Mouse (Mus musculus): ENCODE results near the gene Sit1. TPM values are rescaled to one million over a fixed set of nuclear protein-coding genes. Genes with fewer than 3 reads are reported as not detected.

Sit1 gene
- not detected in 2 replicates for polyA plus RNA-seq (2015; fragmentation: Nextera tagmentation; extraction: Ambion mirVana)

- ATAC-seq (ENCODE audit: low FRiP score, low TSS enrichment) = no peak
- Histone ChIP-seq H3K27ac (replicated peaks) (no peak within 1 kb of the TSS), H3K4me3 (ENCODE audit: low read depth, low read length) (no peak within 1 kb of the TSS), H3K9ac (ENCODE audit: low read length) (no peak within 1 kb of the TSS), H3K36me3 (ENCODE audit: control insufficient read depth, insufficient read depth, low read length) (no peaks in the 10 kb centered on the region), H3K27me3 (ENCODE audit: control insufficient read depth, insufficient read depth, low read length) (no peaks in the 10 kb centered on the region), H3K4me2 (replicated peaks; ENCODE audit: low read depth) (no peak within 1 kb of the TSS), H3K9me3 (ENCODE audit: control insufficient read depth, low read length) (no peaks in the 10 kb centered on the region), H3K4me1 (replicated peaks; ENCODE audit: control insufficient read depth, insufficient read depth) (no peaks in the 10 kb centered on the region)
- WGBS = 53% methylated on average over 12 of the region's 12 CpGs
- TF ChIP-seq EP300 (optimal IDR thresholded peaks at IDR 0.05) = no peak
- TF ChIP-seq CTCF (IDR thresholded peaks at IDR 0.05; ENCODE audit: low read depth) = no peak
- DNase-seq (ENCODE audit: low spot score) = no peak
Measured at GRCm38 (mm10) chr4:43483535-43484091, at the start of gene Sit1. Gene Sit1, minus strand, starts transcription at chr4:43483734.

- H3K36me3 ChIP-seq (ENCODE audit: control insufficient read depth, insufficient read depth, low read length) = peaks cover 61% of the 10 kb centered on the region
- DNase-seq (ENCODE audit: low spot score) = no peak
- H3K4me3 ChIP-seq (ENCODE audit: low read depth, low read length) = no peak overlapping the region
- TF ChIP-seq CTCF (IDR thresholded peaks at IDR 0.05; ENCODE audit: low read depth) = no peak
- no peak for TF ChIP-seq EP300 (optimal IDR thresholded peaks at IDR 0.05)
- no peak for ATAC-seq (ENCODE audit: low FRiP score, low TSS enrichment)
- no peaks in the 10 kb centered on the region for H3K9me3 ChIP-seq (ENCODE audit: control insufficient read depth, low read length)
- 91% methylated on average over 9 of the region's 9 CpGs for WGBS
- no peak overlapping the region for H3K27ac ChIP-seq (replicated peaks)
- no peaks in the 10 kb centered on the region for H3K4me1 ChIP-seq (replicated peaks; ENCODE audit: control insufficient read depth, insufficient read depth)
- no peak overlapping the region for H3K4me2 ChIP-seq (replicated peaks; ENCODE audit: low read depth)
- H3K27me3 ChIP-seq (ENCODE audit: control insufficient read depth, insufficient read depth, low read length) = no peaks in the 10 kb centered on the region
- H3K9ac ChIP-seq (ENCODE audit: low read length) = no peak overlapping the region
Measured at GRCm38 (mm10) chr4:43533270-43533669, 49.7 kb upstream of the Sit1 start.

- WGBS = 10% methylated on average over 7 of the region's 7 CpGs
- no peak overlapping the region for H3K4me3 ChIP-seq (ENCODE audit: low read depth, low read length)
- TF ChIP-seq CTCF (IDR thresholded peaks at IDR 0.05; ENCODE audit: low read depth) (peak; percentile 91), EP300 (optimal IDR thresholded peaks at IDR 0.05) (no peak)
- H3K9ac ChIP-seq (ENCODE audit: low read length) = no peak overlapping the region
- H3K27ac ChIP-seq (replicated peaks) = 0 out of 2 replicates have a peak overlapping the region, but pooled peaks have one; percentile 53
- no peak overlapping the region for H3K4me2 ChIP-seq (replicated peaks; ENCODE audit: low read depth)
- peak; percentile 48 for ATAC-seq (ENCODE audit: low FRiP score, low TSS enrichment)
- no peaks in the 10 kb centered on the region for H3K4me1 ChIP-seq (replicated peaks; ENCODE audit: control insufficient read depth, insufficient read depth)
- DNase-seq (ENCODE audit: low spot score) = peak; percentile 86
- no peaks in the 10 kb centered on the region for H3K9me3 ChIP-seq (ENCODE audit: control insufficient read depth, low read length)
- no peaks in the 10 kb centered on the region for H3K27me3 ChIP-seq (ENCODE audit: control insufficient read depth, insufficient read depth, low read length)
- H3K36me3 ChIP-seq (ENCODE audit: control insufficient read depth, insufficient read depth, low read length) = peaks cover 42% of the 10 kb centered on the region
Measured at GRCm38 (mm10) chr4:43530581-43530980, 47.0 kb upstream of the Sit1 start.

GRCm38 (mm10) chr4:43530081-43530501, 46.6 kb upstream of the Sit1 start:
- WGBS = 39% methylated on average over 8 of the region's 8 CpGs
- no peaks in the 10 kb centered on the region for H3K4me1 ChIP-seq (replicated peaks; ENCODE audit: control insufficient read depth, insufficient read depth)
- H3K9ac ChIP-seq (ENCODE audit: low read length) = no peak overlapping the region

GRCm38 (mm10) chr4:43528487-43528886, 45.0 kb upstream of the Sit1 start:
- H3K4me3 ChIP-seq (ENCODE audit: low read depth, low read length) = no peak overlapping the region
- H3K9me3 ChIP-seq (ENCODE audit: control insufficient read depth, low read length) = no peaks in the 10 kb centered on the region
- TF ChIP-seq EP300 (optimal IDR thresholded peaks at IDR 0.05) (no peak), CTCF (IDR thresholded peaks at IDR 0.05; ENCODE audit: low read depth) (peak; percentile 50)
- no peak overlapping the region for H3K4me2 ChIP-seq (replicated peaks; ENCODE audit: low read depth)
- peaks cover 24% of the 10 kb centered on the region for H3K36me3 ChIP-seq (ENCODE audit: control insufficient read depth, insufficient read depth, low read length)
- H3K9ac ChIP-seq (ENCODE audit: low read length) = no peak overlapping the region
- DNase-seq (ENCODE audit: low spot score) (no peak), ATAC-seq (ENCODE audit: low FRiP score, low TSS enrichment) (no peak)
- H3K27me3 ChIP-seq (ENCODE audit: control insufficient read depth, insufficient read depth, low read length) = no peaks in the 10 kb centered on the region
- WGBS = 81% methylated on average over 9 of the region's 9 CpGs
- H3K27ac ChIP-seq (replicated peaks) = no peak overlapping the region
- H3K4me1 ChIP-seq (replicated peaks; ENCODE audit: control insufficient read depth, insufficient read depth) = no peaks in the 10 kb centered on the region

More at GRCm38 (mm10) chr4:43530081-43530501, 46.6 kb upstream of the Sit1 start:
- no peak overlapping the region for H3K4me3 ChIP-seq (ENCODE audit: low read depth, low read length)
- ATAC-seq (ENCODE audit: low FRiP score, low TSS enrichment) (peak; percentile 21; the same call in 1 of the 2 replicates), DNase-seq (ENCODE audit: low spot score) (no peak)
- peaks cover 37% of the 10 kb centered on the region for H3K36me3 ChIP-seq (ENCODE audit: control insufficient read depth, insufficient read depth, low read length)
- no peaks in the 10 kb centered on the region for H3K9me3 ChIP-seq (ENCODE audit: control insufficient read depth, low read length)
- no peaks in the 10 kb centered on the region for H3K27me3 ChIP-seq (ENCODE audit: control insufficient read depth, insufficient read depth, low read length)
- H3K27ac ChIP-seq (replicated peaks) = peak overlapping the region; percentile 53; the same call in 1 of the 2 replicates
- no peak for TF ChIP-seq CTCF (IDR thresholded peaks at IDR 0.05; ENCODE audit: low read depth)
- TF ChIP-seq EP300 (optimal IDR thresholded peaks at IDR 0.05) = no peak
- no peak overlapping the region for H3K4me2 ChIP-seq (replicated peaks; ENCODE audit: low read depth)

GRCm38 (mm10) chr4:43527880-43528279, 44.3 kb upstream of the Sit1 start:
- Histone ChIP-seq H3K9ac (ENCODE audit: low read length) (no peak overlapping the region), H3K9me3 (ENCODE audit: control insufficient read depth, low read length) (no peaks in the 10 kb centered on the region), H3K27ac (replicated peaks) (no peak overlapping the region), H3K4me1 (replicated peaks; ENCODE audit: control insufficient read depth, insufficient read depth) (no peaks in the 10 kb centered on the region), H3K4me3 (ENCODE audit: low read depth, low read length) (no peak overlapping the region), H3K36me3 (ENCODE audit: control insufficient read depth, insufficient read depth, low read length) (peaks cover 18% of the 10 kb centered on the region), H3K4me2 (replicated peaks; ENCODE audit: low read depth) (no peak overlapping the region), H3K27me3 (ENCODE audit: control insufficient read depth, insufficient read depth, low read length) (no peaks in the 10 kb centered on the region)
- ATAC-seq (ENCODE audit: low FRiP score, low TSS enrichment) = no peak
- no peak for DNase-seq (ENCODE audit: low spot score)
- TF ChIP-seq CTCF (IDR thresholded peaks at IDR 0.05; ENCODE audit: low read depth) = peak; percentile 62
- TF ChIP-seq EP300 (optimal IDR thresholded peaks at IDR 0.05) = no peak
- WGBS = 67% methylated on average over 5 of the region's 5 CpGs
